Mouse (Mus musculus): ENCODE results near the gene Vmn1r5. TPM values are rescaled to one million over a fixed set of nuclear protein-coding genes. Genes with fewer than 3 reads are reported as not detected.

Vmn1r5 gene
- total and polyA plus RNA-seq, 3 experiments = not detected

DNA sequence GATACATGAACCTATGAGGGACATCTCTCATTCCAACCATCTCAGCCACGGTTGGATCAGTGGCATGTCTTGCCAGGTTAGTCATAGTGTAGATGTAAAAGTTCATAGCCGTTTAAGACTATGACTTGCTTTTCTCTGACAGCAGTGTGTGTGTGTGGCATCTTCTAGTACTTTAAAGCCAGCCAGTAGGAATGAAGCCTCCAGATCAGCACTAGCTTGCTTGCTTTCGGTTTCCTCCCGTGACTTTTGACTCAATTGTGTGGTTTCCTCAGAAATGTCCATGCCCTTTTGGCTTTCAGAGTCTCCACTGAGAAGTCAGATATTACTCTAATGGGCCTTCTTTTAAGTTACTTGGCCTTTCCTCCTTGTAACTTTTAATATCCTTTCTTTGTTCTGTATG is 35.7 kb upstream of the Vmn1r5 start:
- no peaks in the 10 kb centered on the region for H3K9me3 ChIP-seq (replicated peaks; ENCODE audit: low read length)
- peak; percentile 21 for DNase-seq (ENCODE audit: extremely low read depth)
- in situ Hi-C loops (cut with MboI; ENCODE audit: low pct_ligation_motif_present, low pct_unique_long_range_greater_than_20kb, low sequenced_read_pairs) (no loop called here), dilution Hi-C loops (cut with MboI; ENCODE audit: extremely low pct_ligation_motif_present, extremely low pct_unique_long_range_greater_than_20kb, low sequenced_read_pairs) (no loop called here)
- H3K9ac ChIP-seq (ENCODE audit: insufficient read depth, low read depth) = no peak overlapping the region
- peaks cover 0 to 3% of the 10 kb centered on the region in 2 experiments; a peak in 1 of 4 replicates for H3K4me1 ChIP-seq (ENCODE audit: control insufficient read depth in 1 of 2, insufficient read depth in 2 of 2)
- peak overlapping the region; percentile 71; the same call in 1 of the 2 replicates for H3K4me2 ChIP-seq (ENCODE audit: insufficient read depth, low read depth, poor library complexity, severe bottlenecking)
- no peaks in the 10 kb centered on the region for H3K36me3 ChIP-seq (replicated peaks in 1 of 2; ENCODE audit: control insufficient read depth in 1 of 2, insufficient read depth in 1 of 2, low read length in 1 of 2)
- no peaks in the 10 kb centered on the region for H3K79me2 ChIP-seq (replicated peaks; ENCODE audit: control insufficient read depth, extremely low read depth, insufficient read depth, poor library complexity, severe bottlenecking)
- TF ChIP-seq GABPA (IDR thresholded peaks at IDR 0.05; ENCODE audit: insufficient replicate concordance, low read depth, low read length) (no peak), MEF2A (IDR thresholded peaks at IDR 0.05; ENCODE audit: borderline replicate concordance, low read depth, low read length) (no peak), RCOR1 (conservative IDR thresholded peaks at IDR 0.05; ENCODE audit: low read depth, low read length) (no peak), HCFC1 (IDR thresholded peaks at IDR 0.05; ENCODE audit: low read depth, low read length) (no peak), PAX5 (IDR thresholded peaks at IDR 0.05; ENCODE audit: low read length) (no peak), BHLHE40 (IDR thresholded peaks at IDR 0.05; ENCODE audit: low read depth, low read length) (peak; percentile 73), CHD1 (IDR thresholded peaks at IDR 0.05; ENCODE audit: low read depth, low read length) (no peak), POLR2A (IDR thresholded peaks at IDR 0.05; ENCODE audit: low read depth, low read length) (no peak), RAD21 (IDR thresholded peaks at IDR 0.05; ENCODE audit: low read depth, low read length) (no peak), EP300 (IDR thresholded peaks at IDR 0.05; ENCODE audit: low read length) (no peak; the same call in 1 of the 2 replicates), IRF4 (IDR thresholded peaks at IDR 0.05; ENCODE audit: low read depth, low read length) (0 out of 2 replicates have a peak, but pooled peaks have one; percentile 28)
- no peak overlapping the region for H3K4me3 ChIP-seq (replicated peaks in 1 of 3; ENCODE audit: low read depth in 2 of 3, low read length in 2 of 3, poor library complexity in 1 of 3)
- peaks cover 2% of the 10 kb centered on the region for H3K27me3 ChIP-seq (replicated peaks)
- H3K27ac ChIP-seq (ENCODE audit: insufficient read depth, low read depth) = no peak overlapping the region

- in situ Hi-C loops (cut with MboI; ENCODE audit: low pct_ligation_motif_present, low pct_unique_long_range_greater_than_20kb, low sequenced_read_pairs) (no loop called here), dilution Hi-C loops (cut with MboI; ENCODE audit: extremely low pct_ligation_motif_present, extremely low pct_unique_long_range_greater_than_20kb, low sequenced_read_pairs) (no loop called here)
- Histone ChIP-seq H3K4me1 (ENCODE audit: control insufficient read depth in 1 of 2, insufficient read depth in 2 of 2) (no peaks in the 10 kb centered on the region), H3K36me3 (replicated peaks in 1 of 2; ENCODE audit: control insufficient read depth in 1 of 2, insufficient read depth in 1 of 2, low read length in 1 of 2) (no peaks in the 10 kb centered on the region), H3K9ac (ENCODE audit: insufficient read depth, low read depth) (no peak overlapping the region), H3K9me3 (replicated peaks; ENCODE audit: low read length) (no peaks in the 10 kb centered on the region), H3K27me3 (replicated peaks) (no peaks in the 10 kb centered on the region), H3K4me2 (ENCODE audit: insufficient read depth, low read depth, poor library complexity, severe bottlenecking) (no peak overlapping the region), H3K4me3 (replicated peaks in 1 of 3; ENCODE audit: low read depth in 2 of 3, low read length in 2 of 3, poor library complexity in 1 of 3) (no peak overlapping the region), H3K27ac (ENCODE audit: insufficient read depth, low read depth) (no peak overlapping the region), H3K79me2 (replicated peaks; ENCODE audit: control insufficient read depth, extremely low read depth, insufficient read depth, poor library complexity, severe bottlenecking) (no peaks in the 10 kb centered on the region)
- DNase-seq (ENCODE audit: extremely low read depth) = no peak
- TF ChIP-seq RCOR1 (conservative IDR thresholded peaks at IDR 0.05; ENCODE audit: low read depth, low read length) = no peak
- no peak for TF ChIP-seq KAT2A (IDR thresholded peaks at IDR 0.05; ENCODE audit: insufficient replicate concordance, low read length)
- TF ChIP-seq MAX (IDR thresholded peaks at IDR 0.05; ENCODE audit: low read length) = no peak
- no peak for TF ChIP-seq SIN3A (IDR thresholded peaks at IDR 0.05; ENCODE audit: low read length)
- no peak for TF ChIP-seq TBP (conservative IDR thresholded peaks at IDR 0.05; ENCODE audit: low read depth, low read length)
- TF ChIP-seq ZNF384 (IDR thresholded peaks at IDR 0.05; ENCODE audit: low read depth, low read length) = no peak
- no peak for TF ChIP-seq HCFC1 (IDR thresholded peaks at IDR 0.05; ENCODE audit: low read depth, low read length)
- TF ChIP-seq POLR2A (IDR thresholded peaks at IDR 0.05; ENCODE audit: low read depth, low read length) = no peak
- TF ChIP-seq CHD2 (IDR thresholded peaks at IDR 0.05; ENCODE audit: low read length) = no peak
- TF ChIP-seq MYC (IDR thresholded peaks at IDR 0.05; ENCODE audit: low read depth, low read length) = no peak
- TF ChIP-seq GABPA (IDR thresholded peaks at IDR 0.05; ENCODE audit: insufficient replicate concordance, low read depth, low read length) = no peak
- TF ChIP-seq MAZ (IDR thresholded peaks at IDR 0.05; ENCODE audit: low read depth, low read length) = no peak
- no peak for TF ChIP-seq NRF1 (IDR thresholded peaks at IDR 0.05; ENCODE audit: low read depth, low read length)
- TF ChIP-seq JUND (conservative IDR thresholded peaks at IDR 0.05; ENCODE audit: low read depth, low read length) = no peak
- no peak for TF ChIP-seq MXI1 (IDR thresholded peaks at IDR 0.05; ENCODE audit: low read depth, low read length)
Observed at GRCm38 (mm10) chr6:56956436-56956835, 13.6 kb upstream of the Vmn1r5 start.
